Mouse (Mus musculus) liver, embryonic 14.5 days (tissue): ENCODE measurements around the gene Cyp2u1.
A peak's percentile ranks its signal among the peaks of the same experiment; 100 is the strongest.

Experiments
- CTCF ChIP-seq: IDR thresholded peaks from 2 replicates; pipeline ENCODE4 v1.5.1; 2016; ENCODE audit warnings: antibody characterized with exemption, low read depth, control low read depth
- EP300 ChIP-seq: IDR thresholded peaks from 2 replicates; pipeline ENCODE4 v1.6.1; 2016; ENCODE audit warnings: antibody characterized with exemption, low read depth

DNA sequence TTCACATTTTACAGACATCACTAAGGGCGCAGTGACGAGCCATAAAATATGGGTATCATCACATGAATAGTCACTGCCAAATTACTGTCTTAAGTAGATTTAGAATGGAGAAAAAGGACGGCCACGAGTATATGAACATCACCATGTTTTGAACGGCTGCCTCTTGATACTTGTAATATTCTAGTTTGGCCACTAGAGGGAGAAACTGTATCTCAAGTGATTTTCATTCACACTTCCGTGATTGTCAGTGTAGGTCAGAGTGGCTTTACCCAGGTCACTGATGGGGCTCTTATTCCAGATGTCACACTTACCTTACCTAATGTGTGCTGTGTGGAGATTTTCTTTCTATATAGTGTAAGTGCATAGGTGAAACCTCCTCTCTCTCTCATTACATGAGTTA is 3.1 kb downstream of the Cyp2u1 start:
- peak; percentile 62 for TF ChIP-seq CTCF
- TF ChIP-seq EP300, result no peak
